Mouse (Mus musculus) left cerebral cortex, postnatal 10 days (tissue): ENCODE results near the gene Lrpap1. TPM values are rescaled to one million over a fixed set of nuclear protein-coding genes. Genes with fewer than 3 reads are reported as not detected.

Experiments
- DNase-seq, 2 experiments: peaks; one replicate each; pipeline ENCODE4 v3.0.0; 2021 to 2022; ENCODE audit warnings: low spot score in 2 of 2, mixed read lengths in 1 of 2; ENCODE audit errors: extremely low spot score in 1 of 2
- intact Hi-C: fragments of 180-260 bp; cut with DNase I; formaldehyde crosslinking; loops from one replicate; pipeline ENCODE4 v1.15.1; 2025
- total RNA-seq, 2 experiments: library from RNA; stranded (reverse); gene quantifications; 2 replicates each; pipeline ENCODE4 v1.2.3; 2021

Gene Lrpap1
- 100 to 1,000 TPM; 110 to 113 TPM for total RNA-seq

DNA sequence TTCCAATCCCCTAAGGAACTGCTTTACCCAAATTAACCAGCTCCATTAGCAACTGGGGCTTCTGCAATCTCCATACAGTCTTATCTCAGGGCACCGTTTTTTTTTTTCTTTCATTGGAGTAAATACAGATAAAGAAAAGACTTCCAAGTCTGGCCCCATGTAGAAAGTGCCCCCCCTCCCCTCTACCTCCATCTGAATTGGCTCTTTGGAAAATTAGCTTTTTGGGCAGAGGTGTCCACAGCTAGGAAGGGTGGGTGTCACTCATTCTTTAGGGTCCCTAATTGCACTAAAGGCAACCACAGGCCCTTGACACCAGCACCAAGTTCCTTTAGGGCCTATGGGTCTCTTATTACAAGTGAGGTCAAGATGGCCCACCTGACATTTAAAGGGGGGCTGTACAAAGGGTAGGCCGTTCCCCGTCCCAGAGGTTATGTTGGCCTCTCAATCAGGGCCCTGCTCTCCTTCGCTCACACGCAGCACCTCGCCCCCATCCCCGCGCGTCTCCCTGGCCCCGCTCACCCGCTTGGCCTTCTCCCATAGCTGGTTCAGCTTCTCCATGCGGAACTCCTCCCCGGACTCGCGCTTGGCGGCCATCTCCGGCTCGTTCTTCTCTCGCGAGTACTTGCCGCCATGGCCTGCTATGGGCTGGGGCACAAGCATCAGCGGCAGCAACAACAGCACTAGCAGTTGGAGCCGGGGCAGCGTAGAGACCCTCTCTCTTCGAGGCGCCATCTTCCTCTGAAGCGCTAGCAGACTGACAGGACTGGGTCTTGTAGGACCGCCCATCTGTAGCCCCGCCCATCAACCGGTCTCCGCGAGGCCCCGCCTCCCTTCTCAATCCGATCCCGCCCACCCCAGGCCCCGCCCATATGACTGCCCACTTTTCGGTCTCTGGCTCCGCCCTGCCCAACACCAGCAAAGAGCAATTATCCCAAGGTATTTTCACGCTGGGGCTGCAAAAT is at the start of gene Lrpap1:
Gene Lrpap1, minus strand, starts transcription at position 807 of the 962 bp plus-strand sequence.
- peak; percentile 87 to 92 for DNase-seq
- intact Hi-C loops = no loop called here

DNA sequence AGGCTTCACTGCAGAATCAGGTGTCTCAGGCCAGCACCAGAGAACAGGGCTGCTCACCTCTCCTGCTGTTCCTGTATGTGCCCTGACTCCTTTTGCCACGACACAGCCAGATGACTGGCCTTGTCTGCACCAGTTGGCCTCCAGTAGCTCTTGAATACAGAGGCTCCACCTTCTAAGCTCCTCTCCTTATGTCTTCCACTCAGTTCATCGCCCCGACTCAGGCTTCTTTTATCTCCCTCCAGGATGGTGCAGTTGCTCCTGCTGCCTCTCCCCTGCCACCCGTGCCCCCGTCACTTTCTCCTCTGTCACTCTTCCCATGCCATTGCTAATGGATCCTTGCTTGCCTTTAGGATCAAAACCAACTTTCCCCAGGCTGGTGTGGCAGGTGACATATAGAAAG is 44.4 kb upstream of the Lrpap1 start:
- intact Hi-C loops = no loop called here
- no peak for DNase-seq

DNA sequence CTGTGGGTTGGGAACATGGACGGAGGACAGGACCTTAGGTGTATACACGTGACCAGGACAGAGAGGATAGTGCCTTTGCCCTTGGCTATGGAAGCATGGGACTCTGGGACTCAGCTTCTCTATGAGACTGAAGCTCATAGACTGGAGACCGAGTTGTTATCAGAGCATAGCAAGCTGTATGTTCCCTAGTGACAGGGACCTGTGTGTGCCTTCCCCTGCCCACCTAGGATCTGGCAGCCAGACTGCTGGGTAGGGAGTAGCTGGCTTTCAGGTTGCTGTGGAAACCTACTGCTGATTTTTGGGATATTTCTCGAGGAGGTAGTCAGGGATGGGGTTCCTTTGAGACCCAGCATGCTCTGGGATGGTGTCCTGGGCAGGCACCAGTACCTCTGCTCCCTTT is 44.0 kb upstream of the Lrpap1 start:
- DNase-seq = no peak
- intact Hi-C loops = no loop called here

DNA sequence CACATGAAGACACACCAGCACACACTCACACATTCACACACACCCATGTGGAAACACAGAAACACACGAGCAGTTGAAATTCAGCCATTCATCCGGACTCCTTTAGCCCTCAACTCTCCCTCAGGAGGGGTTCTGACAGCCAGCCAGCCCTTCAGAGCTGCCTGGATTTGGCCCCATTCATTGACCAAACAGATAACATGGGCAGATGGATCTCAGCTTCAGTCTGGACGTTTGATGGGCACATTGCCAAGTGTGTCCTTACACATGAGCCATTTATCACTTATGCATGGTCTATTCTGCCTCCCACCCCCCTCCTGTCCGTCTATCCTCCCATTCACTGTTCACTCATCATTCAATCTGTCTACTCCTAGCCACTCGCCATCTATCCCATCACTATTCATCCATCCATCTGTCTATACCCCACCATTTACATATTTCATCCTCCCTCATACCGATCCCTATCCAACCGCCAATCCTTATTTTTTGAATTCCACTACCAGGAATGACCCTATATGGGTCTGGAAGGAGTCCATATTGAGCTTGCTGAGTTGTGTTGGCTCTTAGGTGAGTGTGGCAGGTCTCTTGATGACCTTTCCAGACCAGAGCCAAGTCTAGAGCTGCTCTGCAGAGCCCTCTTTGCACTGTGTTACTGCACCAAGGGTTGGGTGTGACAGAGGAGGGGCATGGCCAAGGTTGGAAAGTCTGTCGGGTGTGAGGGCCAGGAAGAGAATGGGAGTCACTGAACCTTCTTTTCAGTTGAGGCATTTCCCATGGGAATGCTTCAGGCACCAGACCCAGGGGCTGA is 42.6 kb upstream of the Lrpap1 start:
- DNase-seq = peak in 1 of 2 experiments; percentile 46
- intact Hi-C loops = no loop called here

DNA sequence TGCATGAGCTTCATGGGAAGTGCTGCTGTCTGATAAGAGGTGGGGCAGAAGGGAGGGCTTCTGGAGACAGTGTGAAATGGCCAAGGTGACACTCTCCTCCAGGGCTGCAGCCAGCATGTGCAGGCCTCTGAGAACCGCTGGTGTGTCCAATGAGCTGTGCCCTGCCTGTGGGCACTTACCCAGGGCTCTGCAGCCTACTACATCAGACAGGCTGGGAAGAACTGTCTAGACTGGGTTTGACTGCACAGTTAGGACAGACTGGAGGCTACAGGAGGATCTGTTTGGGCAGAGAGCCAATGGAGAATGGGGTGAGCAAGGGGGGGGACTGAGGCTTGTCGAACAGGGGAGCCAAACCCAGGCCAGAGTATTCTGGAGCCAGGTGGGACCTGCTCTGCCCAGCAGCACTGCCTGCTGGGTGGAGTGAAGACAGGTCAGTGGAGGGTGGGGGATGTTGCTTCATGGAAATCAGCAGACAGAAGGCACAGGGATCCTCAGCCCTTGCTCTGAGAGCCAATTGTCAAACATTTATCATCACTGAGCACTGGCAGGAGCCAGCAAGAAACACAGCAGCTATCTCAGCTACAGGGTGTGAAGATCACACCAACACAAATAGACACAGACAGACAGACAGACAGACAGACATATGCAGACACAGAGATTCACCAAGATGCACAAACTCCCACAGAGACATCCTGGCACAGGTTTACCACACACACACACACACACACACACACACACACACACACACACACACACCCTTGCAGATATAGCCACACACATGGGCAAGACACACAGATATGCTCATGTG is 41.8 kb upstream of the Lrpap1 start:
- intact Hi-C loops = no loop called here
- no peak for DNase-seq

DNA sequence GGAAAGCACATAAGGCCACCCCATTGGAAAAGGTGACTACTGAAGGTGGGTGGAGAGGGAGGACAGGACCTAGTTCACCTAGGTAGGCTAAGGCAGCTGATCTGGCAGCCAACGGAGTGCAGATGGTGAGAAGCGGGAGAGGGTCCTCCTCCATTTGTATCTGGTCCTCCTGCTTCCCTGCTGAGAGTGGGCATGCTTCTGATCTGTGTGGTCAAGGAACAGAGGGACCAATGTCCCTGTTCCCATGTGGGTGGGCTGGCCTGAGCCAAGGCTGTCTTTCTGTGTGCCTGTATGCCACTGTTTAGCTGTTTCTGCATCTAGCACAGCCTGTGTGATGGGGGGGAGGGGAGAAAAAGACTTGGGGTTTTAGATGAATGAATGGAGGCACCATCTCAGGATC is 41.2 kb upstream of the Lrpap1 start:
- intact Hi-C loops = no loop called here
- DNase-seq = no peak

DNA sequence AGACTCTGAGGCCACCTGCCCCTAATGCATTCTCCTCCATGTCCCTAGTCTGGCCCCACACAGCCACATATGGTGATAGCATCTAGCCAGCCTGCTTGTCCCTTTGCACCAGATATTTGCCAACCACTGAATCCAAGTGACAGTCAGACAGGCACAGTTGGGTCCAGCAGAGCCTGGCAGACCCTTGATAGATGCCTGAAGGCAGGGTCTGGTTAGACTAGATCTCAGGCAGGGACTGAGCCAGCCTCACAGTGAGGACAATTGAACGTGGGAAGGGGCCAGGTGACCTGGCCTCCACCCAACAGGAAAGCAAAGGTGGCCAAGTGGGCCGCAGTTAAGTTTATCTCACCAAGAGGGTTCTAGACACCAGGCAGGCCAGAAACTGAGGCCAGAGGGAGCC is 39.1 kb upstream of the Lrpap1 start:
- no peak for DNase-seq
- intact Hi-C loops = no loop called here

DNA sequence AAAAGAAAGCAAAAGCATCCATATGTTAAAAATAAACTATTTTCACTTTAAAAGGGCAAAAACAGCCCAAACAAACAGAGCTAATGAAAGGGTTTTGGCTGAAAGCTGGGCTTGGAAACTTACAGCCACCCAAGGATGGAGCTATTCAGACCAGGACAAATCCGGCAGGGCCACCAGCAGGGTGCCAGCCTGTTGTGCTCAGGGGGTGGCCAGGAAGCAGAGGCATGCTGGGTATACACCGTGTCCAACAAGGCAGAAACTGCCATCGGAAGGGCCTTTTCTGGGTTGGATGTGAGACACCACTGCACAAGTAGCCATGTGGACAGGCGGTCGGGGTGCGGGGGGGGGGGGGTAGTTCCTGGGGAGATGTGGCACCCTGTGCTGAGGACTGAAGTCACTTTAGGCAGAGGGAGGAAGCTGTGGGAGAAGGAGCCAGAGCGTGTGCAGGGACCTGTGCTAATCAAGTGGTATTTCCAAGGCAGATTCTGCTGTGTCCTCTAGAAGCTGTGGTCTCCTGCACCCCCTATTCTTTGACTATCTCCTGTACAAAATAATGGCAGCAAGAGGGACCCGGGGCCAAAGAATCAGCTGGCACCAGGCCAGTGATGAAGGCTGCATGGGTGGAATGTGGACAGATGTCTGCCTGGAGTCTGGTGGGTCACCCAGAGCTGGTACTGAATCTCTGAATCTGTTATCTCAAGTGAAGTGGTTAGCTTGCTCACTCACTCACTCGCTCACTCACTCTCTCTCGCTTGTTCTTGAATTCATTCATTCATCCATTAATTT is 38.1 kb upstream of the Lrpap1 start:
- no peak for DNase-seq
- intact Hi-C loops = no loop called here

DNA sequence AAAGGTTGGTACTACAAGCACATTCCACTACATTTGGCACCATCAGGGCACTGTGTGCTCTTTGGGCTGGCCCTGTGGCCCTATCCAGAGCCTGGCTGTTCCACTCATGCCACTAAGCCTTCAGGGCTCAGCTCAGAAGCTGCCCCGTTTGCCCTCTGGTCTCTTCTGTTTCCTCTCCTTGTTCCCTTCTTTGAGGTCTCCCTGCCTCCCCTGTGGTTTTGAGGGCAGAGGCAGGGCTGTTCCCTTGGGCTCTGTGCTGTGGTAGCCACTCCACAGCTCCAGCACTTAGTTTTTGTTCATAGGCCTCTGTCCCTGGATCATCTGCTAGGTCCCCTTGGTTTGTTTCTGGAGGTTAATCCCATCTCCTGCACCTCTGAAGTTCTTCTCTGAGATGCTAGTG is 37.3 kb upstream of the Lrpap1 start:
- DNase-seq = no peak
- intact Hi-C loops = no loop called here

DNA sequence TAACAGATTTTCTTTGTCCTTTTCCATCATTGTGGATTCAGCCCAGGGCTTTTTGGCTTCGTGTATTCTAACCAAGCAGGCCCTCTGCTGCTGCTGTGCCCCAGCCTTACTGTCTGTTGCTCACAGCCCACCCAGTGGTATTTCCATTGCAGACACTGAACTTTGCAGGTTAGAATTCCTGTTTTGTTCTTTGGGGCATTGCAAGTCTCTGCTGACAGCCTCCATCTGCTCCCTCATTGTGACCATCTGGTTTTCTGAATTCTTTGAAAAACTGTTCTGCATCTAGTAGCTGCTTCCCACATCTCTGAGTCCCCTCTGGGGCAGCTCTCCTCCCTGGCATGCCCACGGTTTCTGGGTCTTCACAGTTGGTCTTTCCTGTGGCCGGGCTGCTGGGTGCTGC is 35.8 kb upstream of the Lrpap1 start:
- peak in 1 of 2 experiments; percentile 42 for DNase-seq
- intact Hi-C loops = no loop called here

DNA sequence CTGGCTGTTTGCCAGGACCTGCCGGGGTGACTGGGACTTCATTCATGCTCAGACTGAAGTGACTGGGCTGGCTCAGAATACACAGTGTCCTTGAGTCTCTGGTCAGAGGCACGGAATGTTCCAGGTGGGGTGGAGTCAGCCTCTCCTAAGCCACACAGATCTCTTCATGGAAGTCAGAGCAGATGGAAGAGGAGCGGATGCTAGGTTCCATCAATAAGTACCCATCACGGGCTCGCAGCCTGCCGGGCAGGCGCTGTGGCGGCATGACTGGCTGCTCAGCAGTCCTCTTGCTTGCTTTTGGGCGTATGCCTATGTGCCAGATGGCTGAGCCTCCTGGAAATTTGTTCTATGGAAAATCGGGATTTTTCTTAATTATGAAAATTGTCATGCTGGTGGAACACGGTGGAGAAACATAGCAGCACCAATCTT is 32.6 kb upstream of the Lrpap1 start:
- intact Hi-C loops = no loop called here

DNA sequence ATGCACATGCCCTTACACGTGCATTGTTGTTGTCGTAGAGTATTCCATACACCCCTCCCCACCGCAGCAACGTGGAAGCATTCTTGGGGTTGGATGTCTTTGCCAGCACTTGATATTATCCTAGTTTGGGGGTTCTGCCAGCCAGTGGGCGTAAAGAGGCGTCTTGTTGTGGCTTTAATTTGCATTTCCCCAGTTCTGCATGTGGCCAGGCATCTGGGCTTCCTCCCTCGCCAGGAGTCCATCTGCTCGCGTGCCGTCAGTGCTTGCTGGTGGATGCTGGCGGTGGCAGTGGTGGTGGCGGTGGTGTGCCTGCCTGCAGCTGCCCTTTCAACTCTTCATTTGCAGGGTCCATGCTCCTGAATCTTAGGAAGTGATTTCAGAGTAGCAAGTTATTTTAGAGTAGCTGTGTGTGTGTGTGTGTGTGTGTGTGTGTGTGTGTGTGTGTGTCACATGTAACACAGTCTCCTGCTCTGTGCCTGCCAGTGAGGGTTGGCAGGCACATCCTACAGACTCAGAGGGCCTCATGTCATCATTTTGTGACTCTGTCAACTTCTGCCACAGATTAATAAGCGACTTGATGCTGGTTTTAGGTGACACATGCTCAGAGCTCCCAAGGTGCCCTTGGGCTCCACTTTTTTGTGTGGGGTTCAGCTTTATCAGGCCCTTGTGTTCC is 32.1 kb upstream of the Lrpap1 start:
- intact Hi-C loops = no loop called here
- DNase-seq = peak; percentile 77 to 87

More for the DNA sequence above, 32.6 kb upstream of the Lrpap1 start:
- DNase-seq = peak; percentile 62 to 65

DNA sequence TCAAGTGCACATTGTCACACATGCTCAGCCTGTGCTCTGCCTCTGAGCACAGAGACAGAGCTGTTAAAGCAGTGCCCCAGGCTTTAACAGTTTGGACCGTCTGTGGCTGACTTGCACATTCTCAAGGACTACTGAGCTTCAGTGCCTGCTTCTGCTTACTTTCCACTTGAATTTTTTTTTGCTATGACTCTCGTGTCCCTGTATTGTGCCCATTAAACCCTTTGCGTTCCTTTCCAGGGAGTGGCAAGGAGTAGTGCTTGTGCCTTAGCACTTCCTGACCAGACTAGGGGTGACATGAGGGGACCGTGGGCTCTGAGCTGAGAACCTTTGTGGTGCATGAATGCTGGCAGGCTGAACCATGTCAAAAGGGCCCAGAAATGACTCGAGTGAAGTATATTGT is 30.3 kb upstream of the Lrpap1 start:
- no peak for DNase-seq
- intact Hi-C loops = no loop called here

DNA sequence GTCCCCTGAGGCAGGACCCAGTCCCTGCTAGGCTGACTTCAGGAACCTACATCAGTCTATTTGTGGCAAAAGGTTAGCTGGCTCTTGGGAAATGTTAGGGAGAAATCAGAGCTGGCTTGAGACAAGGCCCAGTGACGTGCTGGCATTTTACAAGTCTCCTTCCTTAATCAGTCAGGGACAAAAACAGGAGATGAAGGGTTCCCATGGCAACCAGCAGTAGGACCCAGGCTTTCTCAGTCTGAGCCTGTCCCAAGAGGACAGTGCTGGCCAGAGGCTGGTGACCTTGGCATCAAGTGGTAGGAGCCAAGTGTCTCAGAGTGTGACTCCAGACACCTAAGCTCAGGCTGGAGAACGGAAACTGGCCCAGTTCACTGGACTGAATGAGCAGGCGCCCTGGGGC is 28.7 kb upstream of the Lrpap1 start:
- no peak for DNase-seq
- intact Hi-C loops = no loop called here

DNA sequence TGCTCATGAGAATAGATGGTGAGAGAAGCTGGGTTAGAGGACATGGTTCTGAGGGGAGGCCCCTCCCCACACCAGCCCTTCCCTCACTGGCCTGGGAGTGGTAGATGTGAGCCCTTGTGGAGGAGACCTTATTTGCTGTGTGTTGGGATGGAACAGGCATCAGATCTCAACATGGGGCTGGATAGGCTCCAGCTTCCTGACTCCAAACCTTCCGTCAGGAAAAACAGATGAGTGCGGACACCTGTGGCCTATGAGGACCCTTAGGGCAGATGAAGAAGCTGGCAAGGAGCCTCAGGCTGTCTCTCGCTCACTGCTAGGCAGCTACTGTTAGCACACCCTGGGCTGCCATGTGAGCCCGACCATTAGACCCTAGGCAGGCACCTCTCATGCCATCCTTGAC is 27.9 kb upstream of the Lrpap1 start:
- intact Hi-C loops = no loop called here
- DNase-seq = no peak

DNA sequence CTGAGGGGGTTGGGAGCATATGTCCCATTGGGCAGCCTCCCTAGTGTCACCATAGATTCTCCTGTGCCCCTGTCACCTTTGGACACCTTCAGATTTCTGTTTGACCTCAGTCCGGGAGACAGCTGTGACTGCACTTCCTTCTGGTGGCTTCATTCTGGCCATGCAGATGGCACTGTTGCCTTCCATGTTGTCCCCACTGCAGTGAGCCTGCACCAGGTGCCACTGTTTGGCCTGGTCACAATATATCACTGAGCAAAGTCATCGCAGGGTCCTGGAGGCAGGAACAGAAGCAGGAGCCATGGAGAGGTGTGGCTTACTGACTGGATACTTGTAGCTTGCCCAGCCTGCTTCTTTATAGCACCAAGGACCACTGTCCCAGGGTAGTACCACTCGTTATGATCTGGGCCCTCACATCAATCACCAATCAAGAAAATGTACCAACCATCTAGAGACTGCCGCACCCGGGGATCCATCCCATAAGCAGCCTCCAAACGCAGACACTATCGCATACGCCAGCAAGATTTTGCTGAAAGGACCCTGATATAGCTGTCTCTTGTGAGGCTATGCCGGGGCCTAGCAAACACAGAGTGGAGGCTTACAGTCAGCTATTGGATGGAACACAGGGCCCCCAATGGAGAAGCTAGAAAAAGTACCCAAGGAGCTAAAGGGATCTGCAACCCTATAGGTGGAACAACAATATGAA is 26.9 kb upstream of the Lrpap1 start:
- DNase-seq = no peak
- intact Hi-C loops = no loop called here

DNA sequence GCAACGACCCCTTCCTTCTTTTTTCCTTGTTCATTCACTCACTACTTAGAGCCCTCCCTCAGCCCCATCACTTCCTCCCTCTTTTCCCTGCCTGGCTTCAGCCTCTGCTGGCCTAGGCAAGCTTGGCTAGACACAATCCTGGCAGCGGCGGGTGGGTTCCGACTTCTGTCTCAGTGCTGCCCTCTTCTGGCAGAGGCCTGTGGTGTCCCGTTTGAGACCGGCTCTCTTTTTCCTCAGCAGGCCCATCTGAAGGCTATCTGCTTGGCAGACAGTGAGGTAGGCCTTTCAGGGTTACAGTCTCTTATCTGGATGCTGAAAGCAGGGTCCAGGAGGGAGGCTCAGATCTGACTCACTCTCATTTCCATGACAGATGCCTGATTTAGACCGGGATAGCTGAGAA is 26.2 kb upstream of the Lrpap1 start:
- intact Hi-C loops = no loop called here
- DNase-seq = peak; percentile 83 to 90
